Mouse (Mus musculus) adrenal gland, postnatal 10 days (tissue): Measurements from ENCODE around the gene Myl6b. TPM values are rescaled to one million over a fixed set of nuclear protein-coding genes. Genes with fewer than 3 reads are reported as not detected.
"Not testable (repeated sequence)": the region's sequence is repeated elsewhere in the genome, so short reads cannot be mapped to it uniquely, and the experiment has no call there.

Source experiments
- DNase-seq: peaks from one replicate; pipeline ENCODE4 v3.0.0; 2021; ENCODE audit warnings: mixed read lengths
- total RNA-seq, 2 experiments: library from RNA; stranded (reverse); gene quantifications; 2 replicates each; pipeline ENCODE4 v1.2.3; 2021

Gene Myl6b
- total RNA-seq, 2 experiments from 2014 or later, result 10.9 to 17.3 TPM

DNA sequence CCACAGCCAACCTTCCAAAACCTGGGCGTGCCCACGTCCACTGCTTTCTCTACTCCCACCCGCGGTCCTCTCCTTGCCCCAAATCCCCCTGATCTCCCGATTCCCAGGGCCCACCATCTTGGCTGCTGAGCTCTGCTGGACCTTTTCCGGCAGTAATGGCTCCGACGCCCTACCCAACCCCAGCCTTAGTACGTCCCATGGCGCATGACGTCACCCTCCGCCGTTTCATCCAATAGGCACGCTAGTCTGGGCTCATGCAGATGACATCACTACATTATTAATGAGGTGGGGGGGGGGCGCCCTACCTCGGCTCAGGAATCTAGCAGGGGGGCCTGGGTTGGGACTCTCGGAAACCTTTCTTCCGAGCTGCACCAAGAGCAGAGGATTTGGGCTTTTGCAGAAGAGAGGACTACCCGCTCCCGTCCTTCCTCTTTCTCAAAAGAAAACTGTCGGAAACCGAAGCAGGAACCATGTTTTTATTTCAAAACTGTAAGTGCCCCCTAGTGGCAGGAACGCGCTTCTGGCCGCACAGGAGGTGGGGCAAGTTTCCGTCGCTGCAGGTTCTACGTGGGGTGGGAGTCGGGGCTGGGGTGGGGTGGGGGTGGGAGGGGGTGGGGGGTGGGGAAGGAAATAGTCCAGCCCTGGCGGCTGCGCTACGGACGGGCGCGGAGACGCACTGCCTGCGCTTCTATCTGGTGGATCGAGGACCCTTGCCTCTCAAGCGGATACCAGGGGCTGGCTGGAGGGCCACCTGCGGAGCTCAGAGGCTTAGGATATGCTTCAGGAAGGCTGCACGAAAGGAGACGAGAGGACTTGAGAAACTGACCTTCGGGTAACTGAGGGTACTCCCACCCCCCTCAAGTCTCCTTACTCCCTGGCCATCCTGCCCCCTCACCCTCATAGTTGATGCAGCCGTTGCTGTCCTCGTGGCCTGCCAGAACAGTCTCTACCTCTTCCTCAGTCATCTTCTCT, 4.5 kb downstream of the Myl6b start, which contains the start of gene Myl6:
Gene Myl6, minus strand, starts transcription at position 451 of the 972 bp plus-strand sequence.
- peak; percentile 98 for DNase-seq

GRCm38 (mm10) chr10:128493319-128493694, 5.2 kb downstream of the Myl6b start:
- no peak for DNase-seq

DNA sequence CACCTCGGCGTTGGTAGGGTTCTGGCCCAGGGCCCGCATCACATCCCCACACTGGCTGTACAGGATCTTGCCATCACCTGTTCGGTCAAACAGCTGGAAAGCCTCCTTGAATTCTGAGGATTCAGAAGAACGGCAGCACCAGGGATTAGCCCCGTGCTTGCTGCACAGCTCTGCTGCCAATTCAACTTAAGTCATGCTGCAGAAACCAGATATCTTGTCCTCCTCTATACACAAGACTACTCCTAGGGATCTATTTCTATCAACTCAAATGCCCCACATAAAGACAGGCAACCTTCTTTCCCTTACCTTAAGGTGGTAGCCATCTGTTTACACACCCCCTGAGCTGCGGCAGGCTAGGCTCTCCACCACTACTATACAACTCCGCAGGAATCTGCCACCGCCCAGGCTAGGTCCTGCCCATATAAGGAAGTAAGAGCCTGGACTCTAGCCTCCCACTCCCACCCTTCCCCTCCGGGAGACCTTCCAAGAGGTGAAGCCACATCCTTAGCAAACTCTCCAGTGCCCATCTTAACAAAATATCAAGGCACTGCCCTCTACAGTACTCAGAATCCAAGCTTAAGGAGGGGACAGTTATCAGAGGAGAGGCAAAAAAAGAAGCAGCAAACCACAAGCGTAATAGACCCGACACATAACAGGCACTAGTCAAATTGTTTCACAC, 5.7 kb downstream of the Myl6b start:
- peak; percentile 72 for DNase-seq

DNA sequence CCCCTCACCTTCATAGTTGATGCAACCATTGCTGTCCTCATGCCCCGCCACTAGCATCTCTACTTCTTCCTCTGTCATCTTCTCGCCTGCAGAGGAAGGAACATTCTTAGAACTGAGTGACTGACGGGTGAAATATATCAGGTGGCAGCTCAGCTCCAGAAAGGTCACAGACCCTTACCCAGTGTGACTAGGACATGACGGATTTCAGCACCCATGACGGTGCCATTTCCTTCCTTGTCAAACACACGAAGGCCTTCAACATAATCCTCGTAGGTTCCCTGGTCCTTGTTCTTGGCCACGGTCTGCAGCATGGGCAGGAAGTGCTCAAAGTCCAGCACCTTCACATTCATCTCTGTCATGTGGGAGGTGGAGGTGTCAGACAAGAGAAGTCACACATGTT, 6.4 kb downstream of the Myl6b start:
- not testable (repeated sequence) for DNase-seq

DNA sequence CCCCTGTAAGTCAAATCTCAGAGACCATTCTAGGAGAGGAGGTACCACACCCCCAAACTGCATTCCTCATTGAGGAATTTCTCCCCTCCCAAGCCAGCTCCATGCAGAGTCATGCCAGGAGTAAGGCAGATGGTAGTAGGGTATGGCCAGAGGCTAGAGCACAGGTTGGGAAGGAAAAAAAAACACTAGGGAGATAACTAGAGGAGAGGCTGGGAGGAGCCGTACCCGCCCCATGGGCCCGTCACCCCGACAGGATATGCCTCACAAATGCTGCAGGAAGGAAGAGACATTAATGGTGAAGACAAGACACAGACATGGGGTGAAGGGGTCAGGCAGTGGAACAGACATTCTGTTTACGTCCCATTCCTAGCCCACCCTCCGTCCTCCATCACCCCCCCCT, 7.0 kb downstream of the Myl6b start:
- DNase-seq, result peak; percentile 46

DNA sequence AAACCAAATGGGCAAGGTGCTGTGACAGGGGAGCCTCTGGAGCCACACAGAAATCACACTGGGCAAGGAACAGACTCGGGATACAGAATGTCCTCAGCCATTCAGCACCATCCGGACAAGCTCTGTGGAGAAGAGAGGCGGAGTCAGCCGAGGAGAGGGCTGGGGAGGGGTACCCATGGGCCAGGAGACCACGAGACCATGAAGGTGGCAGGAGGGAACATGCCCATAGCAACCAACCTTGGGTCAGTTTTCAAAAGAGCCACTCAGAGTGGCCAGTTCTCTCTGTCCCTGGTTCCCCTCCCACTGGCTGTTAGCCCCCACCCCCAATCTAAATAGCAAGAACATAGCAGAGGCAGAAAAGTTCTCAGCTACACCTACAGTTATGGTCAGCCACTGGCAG, 7.6 kb downstream of the Myl6b start:
- DNase-seq, result no peak

DNA sequence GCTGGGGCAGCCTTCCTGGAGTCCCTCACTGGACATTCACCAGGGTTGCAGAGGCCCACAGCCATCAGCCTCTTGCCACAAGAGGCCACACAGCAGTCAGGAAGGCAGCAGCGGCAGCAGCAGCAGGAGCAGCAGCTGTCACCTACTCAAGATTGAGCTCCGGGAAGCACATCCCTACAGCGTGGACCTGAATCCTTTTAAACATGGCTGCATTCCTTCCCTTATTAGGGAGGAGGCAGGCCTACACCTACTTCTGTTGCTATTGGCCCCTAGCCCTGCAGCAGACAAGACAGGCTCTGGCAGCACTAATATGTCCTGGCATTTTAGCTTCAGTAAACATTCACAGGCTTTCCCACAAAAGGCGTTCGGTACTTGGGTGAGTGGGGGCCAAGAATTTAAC, 8.3 kb downstream of the Myl6b start:
- DNase-seq, result no peak

GRCm38 (mm10) chr10:128489785-128490184, 8.7 kb downstream of the Myl6b start:
- DNase-seq, result no peak

- no peak for DNase-seq
Observed at GRCm38 (mm10) chr10:128489380-128489779, 9.1 kb downstream of the Myl6b start.

GRCm38 (mm10) chr10:128488776-128489175, 9.7 kb downstream of the Myl6b start:
- no peak for DNase-seq

- no peak for DNase-seq
Observed at GRCm38 (mm10) chr10:128487861-128488712, 10.4 kb downstream of the Myl6b start.

- DNase-seq, result no peak
Observed at GRCm38 (mm10) chr10:128486370-128486769, 12.1 kb downstream of the Myl6b start.

- no peak for DNase-seq
Observed at GRCm38 (mm10) chr10:128474366-128474765, 24.1 kb downstream of the Myl6b start.

GRCm38 (mm10) chr10:128460270-128460630, 38.2 kb downstream of the Myl6b start:
- DNase-seq, result no peak

- peak; percentile 49 for DNase-seq
Observed at GRCm38 (mm10) chr10:128459409-128460269, 38.8 kb downstream of the Myl6b start.

DNA sequence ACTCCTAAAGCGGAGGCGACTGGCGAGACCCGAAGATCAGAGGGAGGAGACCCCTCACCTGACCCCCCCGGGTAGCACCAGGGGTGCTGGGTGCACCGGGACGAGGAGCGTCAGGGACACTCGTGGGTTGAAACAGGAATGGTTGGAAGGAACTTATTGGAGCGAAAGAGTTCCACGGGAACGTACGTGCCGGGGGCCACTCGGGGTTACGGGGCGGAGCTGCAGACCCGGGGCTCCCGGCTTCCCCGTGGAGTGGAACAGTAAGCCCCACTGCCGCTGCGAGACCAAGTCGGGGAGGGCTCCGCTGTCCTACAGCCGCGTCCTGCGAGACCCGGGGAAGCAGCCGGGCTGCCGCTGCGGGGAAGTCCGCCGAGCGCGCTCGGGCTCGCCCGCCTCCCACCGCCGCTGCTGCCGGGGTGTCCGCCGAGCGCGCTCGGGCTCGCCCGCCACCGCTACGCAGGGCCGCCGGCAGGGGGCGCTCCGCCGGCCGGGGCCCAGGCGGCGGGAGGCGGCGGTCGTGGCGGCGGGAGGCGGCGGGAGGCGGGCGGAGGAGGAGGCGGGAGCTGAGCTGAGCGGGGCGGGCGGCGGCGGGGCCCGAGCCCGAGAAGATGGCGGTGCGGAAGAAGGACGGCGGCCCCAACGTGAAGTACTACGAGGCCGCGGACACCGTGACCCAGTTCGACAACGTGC, 39.6 kb downstream of the Myl6b start, which contains the start of gene Smarcc2:
Gene Smarcc2, plus strand, starts transcription at position 530 of the 690 bp plus-strand sequence.
- peak; percentile 94 for DNase-seq

- peak; percentile 97 for DNase-seq
Observed at GRCm38 (mm10) chr10:128458348-128458718, 40.2 kb downstream of the Myl6b start.

GRCm38 (mm10) chr10:128457676-128458075, 40.8 kb downstream of the Myl6b start:
- no peak for DNase-seq

DNA sequence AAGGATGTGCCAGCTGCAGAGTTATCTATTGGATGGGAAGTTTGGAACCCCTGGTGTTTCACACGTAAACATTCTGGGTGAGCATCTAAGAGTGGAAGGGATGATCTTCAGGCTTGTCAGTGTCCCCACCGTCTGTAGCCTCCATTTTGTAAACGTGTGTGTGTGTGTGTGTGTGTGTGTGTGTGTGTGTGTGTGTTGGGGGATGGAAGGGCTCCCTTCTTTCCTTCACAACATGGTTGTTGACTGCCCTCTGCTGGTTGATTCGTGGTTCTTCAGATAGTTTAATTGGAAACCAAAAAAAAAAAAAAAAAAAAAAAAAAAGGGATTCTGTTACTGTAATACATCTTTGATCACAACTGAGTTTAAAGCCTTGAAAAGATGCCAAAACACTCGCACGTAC, 43.2 kb downstream of the Myl6b start:
- DNase-seq, result peak; percentile 80

GRCm38 (mm10) chr10:128454471-128454870, 44.0 kb downstream of the Myl6b start:
- DNase-seq, result no peak

GRCm38 (mm10) chr10:128451014-128451413, 47.5 kb downstream of the Myl6b start:
- DNase-seq, result no peak
